Comparison of ENCODE assay signal across 23 mouse cellular contexts in genomic region chr3:73109102-73109501, GRCm38 (mm10). TPM values are rescaled to one million over a fixed set of nuclear protein-coding genes. Genes with fewer than 3 reads are reported as not detected.
"Had no signal": no experiment of that assay in that cellular context is flagged by ENCODE, and none has a peak within 500 bp of the region (broad histone marks: within the 10 kb centered on the region; RNA-seq: fewer than 3 reads in every experiment).

No protein-coding gene starts in this region.

- ATAC-seq: hindbrain, embryonic 16.5 days; hindbrain, postnatal 0 days; inflammation-experienced regulatory T-cells, adult 6 months; intestine, embryonic 15.5 days; intestine, embryonic 16.5 days; intestine, postnatal 0 days had no signal

- DNase-seq: heart, postnatal 10 days; heart, postnatal 14 days; heart, postnatal 36 days; heart, postnatal 4 days; kidney, adult 11 months; kidney, adult 18-20 months; kidney, adult 2 months; kidney, adult 8-10 months; kidney, adult 9 months; kidney, postnatal 10 days; kidney, postnatal 14 days; kidney, postnatal 25 days; kidney, postnatal 36 days; kidney, postnatal 4 days; layer of hippocampus, adult 9-11 months; layer of hippocampus, postnatal 36 days had no signal

RNA-seq across cellular contexts. Expression of gene Slitrk3, which starts 51.5 kb away (rescaled TPM):
- polyA plus RNA-seq: inflammation-experienced regulatory T-cells, adult 6 months; kidney, adult 2 months; kidney, embryonic 14.5 days had no signal
